ENCODE assay signal across 16 mouse cellular contexts in the genomic region with DNA sequence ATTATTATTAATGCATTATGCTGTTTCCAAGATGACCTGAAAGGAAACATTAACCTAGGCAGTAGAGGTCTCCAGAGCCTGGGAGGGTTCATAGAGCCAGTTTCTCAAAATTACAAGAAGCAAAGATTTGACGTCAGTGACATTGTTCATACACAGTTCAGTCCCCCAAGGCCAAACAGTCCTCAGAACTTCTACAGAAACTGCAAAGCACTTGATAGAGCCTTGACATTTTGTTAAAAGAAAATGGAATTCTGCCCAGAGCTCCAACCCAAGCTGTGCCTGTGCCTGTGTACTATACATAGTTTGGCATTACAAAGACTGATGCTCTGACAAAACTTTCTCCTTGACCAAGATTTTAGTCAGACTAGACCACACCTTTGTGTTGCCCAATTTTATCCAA.
A peak's percentile ranks its signal among the peaks of the same experiment; 100 is the strongest.
DNase-seq lines count a peak whose midpoint lies in the region.
"Had no signal": no experiment of that assay in that cellular context is flagged by ENCODE, and none has a peak within 500 bp of the region (broad histone marks: within the 10 kb centered on the region; RNA-seq: fewer than 3 reads in every experiment).

No protein-coding gene starts in this region.

- DNase-seq in adrenal gland, adult (ENCODE audit: inconsistent age in 2 of 2, low spot score in 1 of 2), result peak; percentile 60 to 86
- no peak for DNase-seq in adrenal gland, postnatal 4 days (ENCODE audit: low spot score in 2 of 2)
- peak; percentile 55 for DNase-seq in heart, adult 11 months
- DNase-seq in heart, adult 9 months (ENCODE audit: low spot score in 2 of 2), result no peak
- DNase-seq in adrenal gland, postnatal 14 days, result peak; percentile 27
- no peak for DNase-seq in frontal cortex, postnatal 14 days (ENCODE audit: low spot score in 2 of 2)
- DNase-seq: cerebellum, adult 11 months; cerebellum, adult 2 months; cerebellum, adult 9-11 months; cerebellum, postnatal 25 days; gastrocnemius, adult 2 months; gastrocnemius, postnatal 14 days; heart, adult 18-20 months; heart, postnatal 14 days; heart, postnatal 4 days; kidney, adult 2 months had no signal

Comparison
In these comparisons a context has a peak if more than half of its experiments do, and no peak if none do; other contexts are left out.
1. DNase-seq: peak in adrenal gland, adult (2 of 2), heart, adult 11 months (single experiment) and adrenal gland, postnatal 14 days (single experiment); none in adrenal gland, postnatal 4 days (0 of 2), heart, adult 9 months (0 of 2) and frontal cortex, postnatal 14 days (0 of 2).